Mouse (Mus musculus) bone marrow, adult 2 months (tissue): Measurements from ENCODE around the gene Bmp15.

Experiments used
- CTCF ChIP-seq: fragments of 200-500 bp; IDR thresholded peaks from 2 replicates; pipeline ENCODE4 v1.5.1; 2011; ENCODE audit warnings: low read length, control low read depth; ENCODE audit not compliant: control insufficient read depth, insufficient read depth
- POLR2A ChIP-seq: fragments of 200-500 bp; IDR thresholded peaks from 2 replicates; pipeline ENCODE4 v1.6.1; 2011; ENCODE audit warnings: low read depth, mild to moderate bottlenecking, control low read depth, low read length, borderline replicate concordance; ENCODE audit not compliant: control insufficient read depth

DNA sequence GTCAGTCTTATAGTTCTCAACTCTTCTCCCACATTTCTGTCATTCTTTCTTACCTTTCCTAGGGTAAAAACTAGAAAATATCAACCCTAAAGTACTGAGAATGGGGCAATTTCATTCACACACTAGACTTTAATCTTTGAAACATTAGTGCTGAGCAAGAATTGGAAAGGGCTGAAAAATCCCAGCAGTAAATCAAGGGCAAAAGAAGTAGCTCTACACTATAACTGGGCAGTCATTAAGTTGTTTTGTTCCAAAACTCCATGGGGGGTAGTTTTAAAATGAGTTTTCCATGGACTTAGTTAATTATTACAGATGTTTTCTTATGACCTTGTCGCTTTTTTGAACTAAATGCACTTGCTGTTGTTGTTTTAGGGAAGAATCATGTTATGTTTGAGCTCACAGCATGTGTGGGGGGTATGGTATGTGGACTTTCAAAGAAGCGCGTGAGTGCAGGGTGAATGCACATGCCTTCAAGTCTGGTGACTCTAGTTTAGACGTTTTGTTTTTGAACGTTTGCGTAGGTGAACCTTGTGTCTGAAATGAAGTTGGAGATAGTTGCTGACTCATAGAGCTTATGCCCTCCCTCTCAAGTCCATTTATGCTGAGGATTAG lies 37.1 kb upstream of the Bmp15 start:
- TF ChIP-seq CTCF (no peak), POLR2A (no peak)
